Mouse (Mus musculus) c-Kit-negative CD71-positive TER-119-positive erythroid progenitor cells, embryonic 14.5 days (primary cell): Measurements from ENCODE around the gene Zfp973.
"Not testable (repeated sequence)": the region's sequence is repeated elsewhere in the genome, so short reads cannot be mapped to it uniquely, and the experiment has no call there.

Experiments
- DNase-seq: peaks from one replicate; pipeline ENCODE4 v3.0.0-alpha.2; 2013; ENCODE audit warnings: low read depth, low spot score

Gene Zfp973

DNA sequence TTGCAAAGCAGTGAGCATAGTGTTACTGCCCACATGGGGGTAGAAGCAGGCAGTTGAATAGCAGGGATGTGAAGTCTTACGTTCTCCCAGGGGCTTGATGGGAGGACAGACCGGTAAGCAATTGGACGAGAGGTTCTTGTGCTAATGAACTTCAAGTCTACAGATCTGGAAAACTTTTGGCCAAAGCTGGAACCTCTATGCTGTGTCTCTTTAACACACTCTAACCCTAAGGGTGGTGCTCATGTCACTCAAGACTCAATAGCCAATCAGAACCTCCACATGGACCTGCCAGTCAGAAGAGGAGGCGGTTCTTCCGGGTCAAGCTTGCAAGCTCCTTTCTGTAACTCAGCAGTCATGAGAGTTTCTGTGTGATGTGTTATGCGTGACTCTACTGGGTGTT is at the start of gene Zfp973:
TSS of gene Zfp973 (plus strand) at position 301 of the 400 bp plus-strand sequence.
- DNase-seq: not testable (repeated sequence)

DNA sequence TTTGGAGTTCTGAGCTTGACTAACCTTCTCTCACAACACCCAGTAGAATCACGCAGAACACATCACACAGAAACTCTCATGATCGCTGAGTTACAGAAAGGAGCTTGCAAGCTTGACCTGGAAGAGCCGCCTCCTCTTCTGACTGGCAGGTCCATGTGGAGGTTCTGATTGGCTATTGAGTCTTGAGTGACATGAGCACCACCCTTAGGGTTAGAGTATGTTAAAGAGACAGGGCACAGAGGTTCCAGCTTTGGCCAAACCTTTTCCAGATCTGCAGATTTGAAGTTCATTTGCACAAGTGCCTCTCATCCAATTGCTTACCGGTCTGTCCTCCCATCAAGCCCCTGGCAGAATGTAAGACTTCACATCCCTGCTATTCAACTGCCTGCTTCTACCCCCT is 34.1 kb upstream of the Zfp973 start, which contains the start of gene Gm14308:
TSS of gene Gm14308 (minus strand) at position 101 of the 400 bp plus-strand sequence.
- not testable (repeated sequence) for DNase-seq

DNA sequence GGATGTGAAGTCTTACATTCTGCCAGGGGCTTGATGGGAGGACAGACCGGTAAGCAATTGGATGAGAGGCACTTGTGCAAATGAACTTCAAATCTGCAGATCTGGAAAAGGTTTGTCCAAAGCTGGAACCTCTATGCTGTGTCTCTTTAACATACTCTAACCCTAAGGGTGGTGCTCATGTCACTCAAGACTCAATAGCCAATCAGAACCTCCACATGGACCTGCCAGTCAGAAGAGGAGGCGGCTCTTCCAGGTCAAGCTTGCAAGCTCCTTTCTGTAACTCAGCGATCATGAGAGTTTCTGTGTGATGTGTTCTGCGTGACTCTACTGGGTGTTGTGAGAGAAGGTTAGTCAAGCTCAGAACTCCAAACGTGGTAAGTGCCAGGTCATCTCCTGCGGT is 37.7 kb downstream of the Zfp973 start, which contains the start of gene Gm14305:
TSS of gene Gm14305 (plus strand) at position 278 of the 400 bp plus-strand sequence.
- DNase-seq: not testable (repeated sequence)
